Mouse (Mus musculus): Measurements from ENCODE around the gene Olfr818. TPM values are rescaled to one million over a fixed set of nuclear protein-coding genes. Genes with fewer than 3 reads are reported as not detected.
"Not testable (repeated sequence)": the region's sequence is repeated elsewhere in the genome, so short reads cannot be mapped to it uniquely, and the experiment has no call there.

Olfr818 gene
- total RNA-seq (2021): not detected

DNA sequence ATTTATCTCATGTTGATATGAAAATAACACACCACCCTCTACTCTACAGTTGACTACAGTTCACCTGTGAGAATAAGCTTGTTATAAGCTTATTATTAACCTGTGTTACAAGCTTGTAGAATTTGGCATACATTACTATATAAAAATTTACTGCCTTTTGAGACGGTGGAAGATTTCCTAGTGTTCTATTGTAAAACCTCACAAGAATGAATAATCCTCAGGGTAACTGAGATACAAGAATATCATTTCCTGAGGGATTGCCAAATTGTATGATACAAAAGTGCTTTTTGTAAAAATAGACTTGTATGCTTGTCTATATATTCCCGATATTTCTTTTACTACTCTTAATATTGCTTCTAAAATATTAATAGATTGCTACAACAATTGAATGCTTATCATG is at the start of gene Olfr818:
Olfr818 (minus strand) TSS at position 101 of the 400 bp plus-strand sequence.
- DNase-seq: no peak

DNA sequence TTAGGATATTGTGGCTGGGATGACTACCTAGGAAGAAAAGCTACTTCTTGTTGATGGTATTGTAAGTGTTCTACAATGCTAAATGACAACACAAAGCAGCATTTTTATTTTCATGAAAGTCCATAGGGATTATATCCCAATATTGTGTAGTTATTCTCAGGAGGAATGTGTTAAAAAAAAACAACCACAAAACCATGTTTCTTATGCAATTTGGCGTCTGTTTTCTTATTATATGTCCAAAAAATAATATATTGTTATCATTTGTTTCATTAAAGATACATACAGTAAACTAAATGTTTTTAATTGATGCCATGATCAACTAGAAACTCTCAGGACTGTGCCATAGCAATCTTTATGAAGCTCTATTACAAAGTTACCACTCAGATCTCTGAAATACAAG is 36.1 kb upstream of the Olfr818 start, which contains the start of gene Gm10310:
Gm10310 (minus strand) TSS at position 101 of the 400 bp plus-strand sequence.
- DNase-seq: not testable (repeated sequence)

DNA sequence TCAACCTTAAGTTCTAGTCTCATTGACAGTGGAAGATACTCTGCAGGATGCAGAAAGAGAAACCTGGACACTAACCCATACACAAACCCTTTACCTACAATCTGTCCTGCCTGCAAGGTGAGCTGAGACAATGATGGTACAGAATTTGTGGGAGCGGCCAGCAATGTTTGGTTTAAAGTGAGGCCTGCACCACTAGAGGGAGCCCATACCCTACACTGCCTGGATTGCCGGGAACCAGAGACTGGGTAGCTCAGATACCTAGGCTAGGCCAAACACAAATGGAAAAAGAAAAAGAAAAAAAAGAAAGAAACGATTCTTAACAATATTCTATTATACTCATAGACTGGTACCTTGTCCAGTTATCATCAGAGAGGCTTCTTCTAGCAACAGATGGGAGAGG is 33.0 kb upstream of the Olfr818 start:
- DNase-seq: not testable (repeated sequence)

DNA sequence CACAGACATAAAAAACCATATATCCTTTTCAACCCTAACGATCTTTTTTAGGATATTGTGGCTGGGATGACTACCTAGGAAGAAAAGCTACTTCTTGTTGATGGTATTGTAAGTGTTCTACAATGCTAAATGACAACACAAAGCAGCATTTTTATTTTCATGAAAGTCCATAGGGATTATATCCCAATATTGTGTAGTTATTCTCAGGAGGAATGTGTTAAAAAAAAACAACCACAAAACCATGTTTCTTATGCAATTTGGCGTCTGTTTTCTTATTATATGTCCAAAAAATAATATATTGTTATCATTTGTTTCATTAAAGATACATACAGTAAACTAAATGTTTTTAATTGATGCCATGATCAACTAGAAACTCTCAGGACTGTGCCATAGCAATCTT is 27.1 kb upstream of the Olfr818 start, which contains the start of gene Olfr247:
Olfr247 (minus strand) TSS at position 101 of the 400 bp plus-strand sequence.
- not testable (repeated sequence) for DNase-seq

DNA sequence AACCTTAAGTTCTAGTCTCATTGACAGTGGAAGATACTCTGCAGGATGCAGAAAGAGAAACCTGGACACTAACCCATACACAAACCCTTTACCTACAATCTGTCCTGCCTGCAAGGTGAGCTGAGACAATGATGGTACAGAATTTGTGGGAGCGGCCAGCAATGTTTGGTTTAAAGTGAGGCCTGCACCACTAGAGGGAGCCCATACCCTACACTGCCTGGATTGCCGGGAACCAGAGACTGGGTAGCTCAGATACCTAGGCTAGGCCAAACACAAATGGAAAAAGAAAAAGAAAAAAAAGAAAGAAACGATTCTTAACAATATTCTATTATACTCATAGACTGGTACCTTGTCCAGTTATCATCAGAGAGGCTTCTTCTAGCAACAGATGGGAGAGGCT is 24.1 kb upstream of the Olfr818 start:
- not testable (repeated sequence) for DNase-seq

DNA sequence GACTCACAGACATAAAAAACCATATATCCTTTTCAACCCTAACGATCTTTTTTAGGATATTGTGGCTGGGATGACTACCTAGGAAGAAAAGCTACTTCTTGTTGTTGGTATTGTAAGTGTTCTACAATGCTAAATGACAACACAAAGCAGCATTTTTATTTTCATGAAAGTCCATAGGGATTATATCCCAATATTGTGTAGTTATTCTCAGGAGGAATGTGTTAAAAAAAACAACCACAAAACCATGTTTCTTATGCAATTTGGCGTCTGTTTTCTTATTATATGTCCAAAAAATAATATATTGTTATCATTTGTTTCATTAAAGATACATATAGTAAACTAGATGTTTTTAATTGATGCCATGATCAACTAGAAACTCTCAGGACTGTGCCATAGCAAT is 18.3 kb upstream of the Olfr818 start, which contains the start of gene Olfr819:
Olfr819 (minus strand) TSS at position 101 of the 400 bp plus-strand sequence.
- DNase-seq: not testable (repeated sequence)

DNA sequence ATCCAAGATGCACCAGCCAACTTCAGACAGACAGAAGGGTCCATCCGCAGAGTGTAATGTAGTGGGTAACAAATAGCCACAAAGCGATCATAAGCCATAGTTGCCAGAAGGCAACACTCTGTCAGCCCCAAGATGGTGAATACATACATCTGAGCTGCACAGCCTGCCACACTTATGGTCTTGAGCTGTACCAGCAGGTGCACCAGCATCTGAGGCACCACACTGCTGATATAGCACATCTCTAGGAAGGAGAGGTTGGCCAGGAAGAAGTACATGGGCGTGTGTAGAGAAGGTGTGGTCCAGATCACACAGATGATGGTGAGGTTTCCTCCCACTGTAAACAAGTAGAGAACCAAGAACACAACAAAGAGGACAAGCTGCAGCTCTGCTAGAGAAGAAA is 17.3 kb upstream of the Olfr818 start:
- DNase-seq: not testable (repeated sequence)

DNA sequence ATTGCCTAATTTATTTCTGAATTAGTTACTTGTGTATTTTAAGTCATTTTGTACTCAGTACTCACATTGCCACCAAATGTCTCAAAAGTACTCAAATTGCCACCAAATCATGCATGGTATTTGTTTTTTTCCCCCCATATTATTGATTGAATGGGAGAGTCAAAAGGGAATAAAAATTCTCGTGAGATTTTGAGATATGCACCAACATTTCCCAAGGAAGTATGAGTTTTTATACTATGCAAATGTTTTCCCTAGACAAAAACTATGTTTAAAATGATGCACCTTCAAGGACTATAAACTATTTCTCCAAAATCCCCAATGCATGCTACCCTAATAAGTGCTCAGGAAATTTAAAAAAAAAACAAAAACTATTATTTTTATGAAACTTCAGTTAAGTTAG is 33.4 kb downstream of the Olfr818 start, which contains the start of gene Olfr816:
Olfr816 (minus strand) TSS at position 101 of the 400 bp plus-strand sequence.
- no peak for DNase-seq

DNA sequence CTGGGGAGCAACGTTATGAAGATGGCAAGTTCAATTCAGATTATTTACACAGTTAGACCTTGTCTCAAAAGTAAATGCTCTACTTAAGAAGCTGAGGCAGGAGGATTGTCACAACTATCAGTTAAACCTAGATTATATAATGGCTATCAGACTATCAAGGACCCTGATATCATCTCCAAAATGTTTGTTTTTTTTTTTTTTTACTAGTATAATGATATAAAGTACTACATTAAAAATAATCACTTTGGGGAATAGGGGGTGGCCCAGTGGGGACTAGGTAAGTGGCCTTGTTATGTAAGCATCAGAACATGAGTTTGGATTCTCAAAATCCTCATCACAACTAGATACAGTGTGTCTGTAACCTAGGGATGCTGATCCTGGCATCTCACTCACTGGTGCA is 43.1 kb downstream of the Olfr818 start, which contains the start of gene Olfr815:
Olfr815 (minus strand) TSS at position 101 of the 400 bp plus-strand sequence.
- not testable (repeated sequence) for DNase-seq

Other genes with a start within 250 kb of the Olfr818 start
- not detected for gene Olfr804, start 245.9 kb downstream of the Olfr818 start, total RNA-seq (2021)
- not detected for gene Olfr805, start 219.7 kb downstream of the Olfr818 start, total RNA-seq (2021)
- not detected for gene Olfr806, start 207.2 kb downstream of the Olfr818 start, total RNA-seq (2021)
- not detected for gene Olfr807, start 191.3 kb downstream of the Olfr818 start, total RNA-seq (2021)
- gene Olfr808, start 183.6 kb downstream of the Olfr818 start, total RNA-seq (2021): not detected
- gene Olfr809, start 174.5 kb downstream of the Olfr818 start, total RNA-seq (2021): not detected
- gene Olfr810, start 154.2 kb downstream of the Olfr818 start, total RNA-seq (2021): not detected
- not detected for gene Olfr811, start 144.7 kb downstream of the Olfr818 start, total RNA-seq (2021)
- not detected for gene Olfr812, start 103.0 kb downstream of the Olfr818 start, total RNA-seq (2021)
- gene Olfr813, start 93.7 kb downstream of the Olfr818 start, total RNA-seq (2021): not detected
- gene Olfr814, start 69.2 kb downstream of the Olfr818 start, total RNA-seq (2021): not detected
- gene Olfr815, start 43.2 kb downstream of the Olfr818 start, total RNA-seq (2021): not detected
- not detected for gene Olfr816, start 33.5 kb downstream of the Olfr818 start, total RNA-seq (2021)
- gene Olfr819, start 18.2 kb upstream of the Olfr818 start, total RNA-seq (2021): not detected
- not detected for gene Olfr247, start 27.0 kb upstream of the Olfr818 start, total RNA-seq (2021)
- gene Gm10310, start 36.0 kb upstream of the Olfr818 start, total RNA-seq (2021): not detected
- gene Olfr820, start 63.5 kb upstream of the Olfr818 start, total RNA-seq (2021): not detected
- gene Olfr821, start 81.2 kb upstream of the Olfr818 start, total RNA-seq (2021): not detected
- not detected for gene Olfr822, start 122.1 kb upstream of the Olfr818 start, total RNA-seq (2021)
- not detected for gene Olfr823, start 166.3 kb upstream of the Olfr818 start, total RNA-seq (2021)
- gene Olfr824, start 180.9 kb upstream of the Olfr818 start, total RNA-seq (2021): not detected
- not detected for gene Olfr825, start 217.7 kb upstream of the Olfr818 start, total RNA-seq (2021)
- gene Olfr826, start 235.1 kb upstream of the Olfr818 start, total RNA-seq (2021): not detected

Measured in heart, postnatal 4 days (tissue).